In the genomic region with DNA sequence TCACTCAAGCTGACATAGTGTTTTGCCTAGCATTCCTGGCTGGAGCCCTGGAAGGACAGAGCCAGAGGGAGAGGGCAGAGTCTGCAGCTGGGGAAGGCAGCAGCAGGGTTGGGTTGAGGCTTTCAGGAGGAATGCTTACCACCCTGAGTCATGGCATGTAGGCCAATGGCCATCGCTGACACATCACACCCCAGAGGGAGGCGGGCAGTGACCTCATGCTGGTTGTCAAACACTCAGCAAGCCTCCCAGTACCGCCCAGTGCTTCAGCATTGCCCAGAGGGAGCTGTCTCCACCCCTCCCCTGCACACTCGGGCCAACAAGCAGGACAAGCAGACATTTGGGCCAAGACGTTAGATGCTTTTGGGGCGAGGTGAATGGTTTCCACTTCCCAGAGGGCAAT, we compare ENCODE assay signal across 9 mouse cellular contexts. TPM values are rescaled to one million over a fixed set of nuclear protein-coding genes. Genes with fewer than 3 reads are reported as not detected.
DNase-seq lines count a peak whose midpoint lies in the region; ATAC-seq lines count a peak whose summit lies in the region.
"Had no signal": no experiment of that assay in that cellular context is flagged by ENCODE, and none has a peak within 500 bp of the region (broad histone marks: within the 10 kb centered on the region; RNA-seq: fewer than 3 reads in every experiment).

No protein-coding gene starts in this region.

- 70% methylated on average over 6 of the region's 6 CpGs for WGBS in forebrain, embryonic 15.5 days

- H3K27ac ChIP-seq in forebrain, embryonic 15.5 days (replicated peaks): no peak overlapping the region

- no peak overlapping the region for H3K4me2 ChIP-seq in forebrain, embryonic 15.5 days (replicated peaks)

- intact Hi-C loops in heart, postnatal 10 days (cut with DNase I): no loop called here

- peaks cover 5% of the 10 kb centered on the region for H3K4me1 ChIP-seq in forebrain, embryonic 15.5 days

- DNase-seq in testis, postnatal 14 days (ENCODE audit: low spot score): peak; percentile 42
- DNase-seq in testis, postnatal 10 days (ENCODE audit: low spot score): no peak
- DNase-seq in heart, postnatal 10 days: peak; percentile 86 to 90
- peak; percentile 96 to 97 for DNase-seq in lung, adult 18-20 months
- peak; percentile 77 to 78 for DNase-seq in urinary bladder, postnatal 4 days (ENCODE audit: low spot score in 2 of 2)
- no peak for DNase-seq in natural killer cell, adult 2 months (ENCODE audit: low spot score in 2 of 2)
- no peak for DNase-seq in right cerebral cortex, adult 2 months (ENCODE audit: low spot score in 2 of 2)

- ATAC-seq in forebrain, embryonic 15.5 days (replicated peaks): no peak

- H3K4me3 ChIP-seq in forebrain, embryonic 15.5 days: no peak overlapping the region
- H3K4me3 ChIP-seq: erythroblast, embryonic 14.5 days had no signal

- no peaks in the 10 kb centered on the region for H3K27me3 ChIP-seq in forebrain, embryonic 15.5 days

- no peaks in the 10 kb centered on the region for H3K9me3 ChIP-seq in forebrain, embryonic 15.5 days

- no peak overlapping the region for H3K9ac ChIP-seq in forebrain, embryonic 15.5 days (replicated peaks)

- no peaks in the 10 kb centered on the region for H3K36me3 ChIP-seq in forebrain, embryonic 15.5 days

RNA-seq across cellular contexts. Expression of gene Slc25a33, which starts 46.5 kb away (rescaled TPM):
- total RNA-seq in heart, postnatal 10 days (2021): 10 to 100 TPM; 10.3 to 19.6 TPM
- polyA plus RNA-seq in forebrain, embryonic 15.5 days (2015; fragmentation: Nextera tagmentation; extraction: Ambion mirVana): 21.8 and 22.6 TPM in 2 replicates

Comparison
In these comparisons a context has a peak if more than half of its experiments do, and no peak if none do; other contexts are left out.
1. DNase-seq: peak in testis, postnatal 14 days (single experiment), heart, postnatal 10 days (2 of 2), lung, adult 18-20 months (2 of 2) and urinary bladder, postnatal 4 days (2 of 2); none in testis, postnatal 10 days (single experiment), natural killer cell, adult 2 months (0 of 2) and right cerebral cortex, adult 2 months (0 of 2).